Mouse (Mus musculus): Measurements from ENCODE around the gene Ephb2.

DNA sequence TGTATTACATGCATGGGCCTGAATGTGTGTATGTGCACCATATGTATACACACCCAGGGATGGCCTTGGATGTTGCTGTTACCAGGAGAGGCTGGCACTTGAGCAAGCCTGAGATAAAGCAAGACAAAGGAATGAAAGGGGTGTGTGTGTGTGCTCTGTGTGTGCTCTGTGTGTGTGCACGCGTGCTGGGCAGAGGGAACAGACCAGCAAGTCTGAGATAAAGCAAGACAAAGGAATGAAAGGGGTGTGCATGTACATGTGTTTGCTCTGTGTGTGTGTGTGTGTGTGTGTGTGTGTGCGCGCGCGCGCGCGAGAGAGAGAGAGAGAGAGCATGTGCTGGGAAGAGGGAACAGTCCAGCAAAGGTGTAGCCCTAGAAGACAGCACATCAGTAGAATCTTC lies 125.4 kb downstream of the Ephb2 start:
- TF ChIP-seq CTCF (IDR thresholded peaks at IDR 0.05; ENCODE audit: low read depth) (no peak), EP300 (optimal IDR thresholded peaks at IDR 0.05) (no peak)
